Mouse (Mus musculus) liver, embryonic 14.5 days (tissue): ENCODE measurements around the gene Cdh23. TPM values are rescaled to one million over a fixed set of nuclear protein-coding genes. Genes with fewer than 3 reads are reported as not detected.

Experiments used
- ATAC-seq: fragments of 200-750 bp; cut with Nextera tagmentation; 2 replicates; pipeline ENCODE4 v1.8.0; 2017; ENCODE audit warnings: moderate number of reproducible peaks, mild to moderate bottlenecking, moderate library complexity; ENCODE audit not compliant: insufficient read depth
- DNase-seq, 3 experiments: peaks; one replicate each; pipeline ENCODE4 v3.0.0-alpha.2; 2012 to 2013; ENCODE audit warnings: low read depth in 3 of 3, low spot score in 3 of 3
- H3K27ac ChIP-seq: fragments of 300-500 bp; sonication (generic); 2 replicates; pipeline ENCODE4 v1.5.1; 2014; ENCODE audit warnings: moderate library complexity, mild to moderate bottlenecking, control low read depth, inconsistent platforms
- H3K27me3 ChIP-seq: fragments of 300-500 bp; sonication (generic); 2 replicates; pipeline ENCODE4 v1.6.1; 2014; ENCODE audit warnings: mild to moderate bottlenecking, low read length, moderate library complexity; ENCODE audit not compliant: control insufficient read depth, insufficient read depth
- H3K36me3 ChIP-seq: fragments of 300-500 bp; sonication (generic); replicated peaks from 2 replicates; pipeline ENCODE4 v1.6.1; 2014; ENCODE audit warnings: low read depth; ENCODE audit not compliant: control insufficient read depth, insufficient read depth
- H3K4me1 ChIP-seq, 2 experiments: fragments of 200-500 bp in 1 of 2; fragments of 300-500 bp in 1 of 2; sonication (generic) in 1 of 2; replicated peaks; 2 replicates each; pipeline ENCODE4 v1.6.1; 2012 to 2014; ENCODE audit warnings: antibody characterized with exemption in 1 of 2, inconsistent platforms in 1 of 2, low read length in 1 of 2; ENCODE audit not compliant: control insufficient read depth in 2 of 2, insufficient read depth in 2 of 2
- H3K4me2 ChIP-seq: fragments of 300-500 bp; sonication (generic); 2 replicates; pipeline ENCODE4 v1.6.1; 2014; ENCODE audit warnings: low read depth, mild to moderate bottlenecking, control low read depth, moderate library complexity
- H3K4me3 ChIP-seq, 2 experiments: fragments of 200-500 bp in 1 of 2; fragments of 300-500 bp in 1 of 2; sonication (generic) in 1 of 2; 2 replicates each; pipeline ENCODE4 v1.5.1; 2012 to 2014; ENCODE audit warnings: low read depth in 2 of 2, low read length in 2 of 2, mild to moderate bottlenecking in 2 of 2, control low read depth in 1 of 2, inconsistent platforms in 1 of 2, moderate library complexity in 1 of 2; ENCODE audit not compliant: insufficient read depth in 1 of 2
- H3K9ac ChIP-seq: fragments of 300-500 bp; sonication (generic); replicated peaks from 2 replicates; pipeline ENCODE4 v1.6.1; 2014; ENCODE audit warnings: mild to moderate bottlenecking, control low read depth, moderate library complexity
- H3K9me3 ChIP-seq: fragments of 300-500 bp; sonication (generic); 2 replicates; pipeline ENCODE4 v1.6.1; 2016; ENCODE audit warnings: low read length, mixed read lengths; ENCODE audit not compliant: control insufficient read depth
- CTCF ChIP-seq: IDR thresholded peaks from 2 replicates; pipeline ENCODE4 v1.5.1; 2016; ENCODE audit warnings: antibody characterized with exemption, low read depth, control low read depth
- EP300 ChIP-seq: IDR thresholded peaks from 2 replicates; pipeline ENCODE4 v1.6.1; 2016; ENCODE audit warnings: antibody characterized with exemption, low read depth
- WGBS: fragments of 180-500 bp; shearing (Covaris S2); extraction: QIAGEN DNeasy Blood & Tissue Kit; methylation state at CpG from one replicate; pipeline ENCODE4 v1.1.7; 2014; ENCODE audit not compliant: insufficient replicate concordance; 5-methylcytosine and 5-hydroxymethylcytosine counted together
- polyA plus RNA-seq, 2 experiments: library from polyadenylated mRNA; depleted of rRNA in 1 of 2; stranded (reverse) in 1 of 2; unstranded in 1 of 2; fragments of >200 nt; fragmentation: Nextera tagmentation in 1 of 2; extraction: Ambion mirVana in 1 of 2; gene quantifications; 2 replicates each; pipeline versions ENCODE4 v1.2.1 to v1.2.3; 2012 to 2014

The Cdh23 gene
- polyA plus RNA-seq, 2 experiments = 0.02 TPM; not detected in 1

DNA sequence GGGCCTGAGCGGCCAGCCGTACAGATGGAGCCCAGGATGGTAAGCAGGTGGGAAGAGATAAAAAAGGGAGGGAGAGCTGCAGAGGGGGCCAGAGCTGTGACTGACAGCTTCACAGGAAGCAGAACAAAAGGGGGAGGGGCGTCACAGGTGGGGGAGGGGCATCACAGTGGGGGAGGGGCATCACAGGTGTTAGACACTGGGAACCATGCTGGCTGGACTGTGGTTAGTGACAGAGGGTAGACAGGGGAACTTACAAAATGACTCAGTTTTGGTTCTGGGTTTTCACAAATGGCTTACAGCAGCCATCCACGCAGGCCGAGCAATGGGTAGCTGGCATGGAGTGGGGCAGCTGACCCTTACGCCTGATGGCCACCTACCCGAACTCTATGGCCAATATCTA lies 45.1 kb upstream of the Cdh23 start:
- ATAC-seq = no peak
- 58% methylated on average over 7 of the region's 7 CpGs for WGBS
- Histone ChIP-seq H3K27ac (no peak overlapping the region), H3K9me3 (no peaks in the 10 kb centered on the region), H3K27me3 (no peaks in the 10 kb centered on the region), H3K36me3 (no peaks in the 10 kb centered on the region), H3K9ac (no peak overlapping the region), H3K4me2 (no peak overlapping the region), H3K4me1 (peaks cover 0 to 2% of the 10 kb centered on the region in 2 experiments; a peak in 2 of 4 replicates), H3K4me3 (no peak overlapping the region)
- TF ChIP-seq CTCF (no peak), EP300 (no peak)
- no peak for DNase-seq

DNA sequence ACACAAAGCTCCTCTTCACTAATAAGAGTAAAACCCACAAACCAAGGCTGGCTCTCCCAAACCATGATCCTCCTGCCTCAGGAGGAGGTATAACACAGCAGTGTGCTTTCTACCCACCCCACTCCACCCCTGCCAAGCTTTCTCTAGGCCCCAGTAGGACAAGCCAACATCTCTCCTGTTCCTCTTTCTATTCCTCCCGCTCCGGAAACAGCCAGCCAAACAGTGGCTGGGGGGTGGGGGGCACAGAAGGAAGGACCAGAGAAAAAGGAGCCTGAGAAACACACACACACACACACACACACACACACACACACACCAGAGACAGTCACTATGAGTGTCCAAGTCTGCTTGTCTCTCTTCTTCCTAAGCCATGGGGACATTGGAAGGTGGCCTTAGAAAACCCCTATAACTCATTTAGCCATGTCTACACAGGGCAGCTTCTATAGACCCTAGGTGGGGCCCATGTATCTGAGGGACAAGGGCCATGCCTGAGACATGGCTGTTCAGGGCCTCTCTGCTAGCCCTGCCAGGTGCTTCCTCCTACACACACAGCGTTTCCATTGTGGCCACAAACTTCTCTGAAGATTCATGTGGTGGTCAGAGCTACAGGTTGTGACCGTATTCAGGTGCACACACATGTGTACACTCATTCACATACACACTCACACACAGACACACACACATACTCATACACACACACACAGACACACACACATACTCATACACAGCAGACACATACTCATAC lies 43.5 kb upstream of the Cdh23 start:
- Histone ChIP-seq H3K27ac (no peak overlapping the region), H3K4me3 (no peak overlapping the region), H3K36me3 (no peaks in the 10 kb centered on the region), H3K4me1 (peaks cover 0 to 2% of the 10 kb centered on the region in 2 experiments; a peak in 2 of 4 replicates), H3K27me3 (no peaks in the 10 kb centered on the region), H3K4me2 (no peak overlapping the region), H3K9me3 (no peaks in the 10 kb centered on the region), H3K9ac (no peak overlapping the region)
- ATAC-seq = no peak
- DNase-seq = no peak
- TF ChIP-seq EP300 (no peak), CTCF (no peak)
- 36% methylated on average over 4 of the region's 4 CpGs for WGBS

DNA sequence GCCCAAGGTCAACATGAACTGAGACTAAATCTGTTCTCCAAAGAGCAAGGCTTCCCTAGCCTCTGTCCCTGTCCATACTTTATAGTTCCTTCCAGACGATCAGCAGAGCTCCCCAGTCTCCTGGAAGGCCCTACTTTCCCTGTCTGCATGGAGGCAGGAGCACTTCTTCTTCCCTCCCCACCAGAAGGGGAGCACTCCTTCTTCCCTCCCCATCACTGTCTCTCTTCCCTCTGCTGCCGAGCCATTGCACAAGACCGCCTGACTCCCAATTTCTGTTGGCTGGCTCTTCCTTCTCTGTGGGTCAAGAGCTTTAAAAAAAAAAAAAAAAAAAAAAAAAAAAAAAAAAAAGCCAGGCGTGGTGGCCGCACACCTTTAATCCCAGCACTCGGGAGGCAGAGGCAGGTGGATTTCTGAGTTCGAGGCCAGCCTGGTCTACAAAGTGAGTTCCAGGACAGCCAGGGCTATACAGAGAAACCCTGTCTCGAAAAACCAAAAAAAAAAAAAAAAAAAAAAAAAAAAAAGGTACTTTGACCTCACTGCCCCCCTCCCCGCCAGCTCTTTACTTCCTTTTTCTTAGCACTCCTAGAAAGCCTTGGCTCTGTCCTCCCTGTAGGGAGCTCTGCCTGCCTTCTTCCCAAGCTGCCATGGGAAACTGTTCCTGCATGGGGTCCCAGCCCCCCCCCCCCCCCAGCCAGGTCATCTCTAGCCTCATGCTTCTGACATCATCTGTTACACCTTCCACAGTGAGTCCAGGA lies 41.8 kb upstream of the Cdh23 start:
- WGBS = 31% methylated on average over 8 of the region's 9 CpGs
- DNase-seq (no peak), ATAC-seq (no peak)
- no peaks in the 10 kb centered on the region for H3K36me3 ChIP-seq
- no peaks in the 10 kb centered on the region for H3K27me3 ChIP-seq
- H3K27ac ChIP-seq = no peak overlapping the region
- H3K4me1 ChIP-seq = peaks cover 0 to 8% of the 10 kb centered on the region in 2 experiments; a peak in 2 of 4 replicates
- no peak overlapping the region for H3K9ac ChIP-seq
- no peaks in the 10 kb centered on the region for H3K9me3 ChIP-seq
- H3K4me2 ChIP-seq = no peak overlapping the region
- no peak overlapping the region for H3K4me3 ChIP-seq
- no peak for TF ChIP-seq CTCF
- TF ChIP-seq EP300 = no peak

DNA sequence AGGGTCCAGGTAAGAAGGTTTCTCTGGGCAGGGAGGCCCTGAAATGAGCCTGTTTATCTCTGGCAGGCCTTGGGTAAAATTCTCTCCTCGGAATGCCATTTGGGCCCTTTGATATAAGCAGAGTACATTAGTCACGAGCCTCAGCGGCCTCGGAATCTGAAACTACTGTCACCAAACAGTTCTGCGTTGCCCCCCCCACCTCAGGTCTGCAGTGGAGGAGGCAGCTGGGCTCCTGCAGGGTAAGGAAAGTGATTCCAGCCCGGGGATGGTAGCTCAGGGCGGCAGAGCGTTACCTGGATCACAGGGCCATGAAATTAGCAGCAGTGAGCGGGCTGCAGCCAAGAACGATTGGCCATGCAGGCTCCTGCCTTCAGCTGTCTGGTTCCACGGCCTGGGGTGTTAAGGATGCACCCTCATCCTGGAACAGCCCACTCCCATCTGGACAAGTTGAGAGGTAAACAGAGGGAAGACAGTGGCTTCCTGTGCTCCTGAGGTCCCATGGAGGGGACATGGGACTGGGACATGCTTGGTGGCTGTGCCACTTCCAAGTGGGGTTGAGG lies 41.0 kb upstream of the Cdh23 start:
- H3K27ac ChIP-seq = no peak overlapping the region
- H3K4me2 ChIP-seq = no peak overlapping the region
- no peaks in the 10 kb centered on the region for H3K9me3 ChIP-seq
- no peak for ATAC-seq
- no peak overlapping the region for H3K4me3 ChIP-seq
- no peaks in the 10 kb centered on the region for H3K27me3 ChIP-seq
- TF ChIP-seq EP300 = no peak
- no peak for TF ChIP-seq CTCF
- H3K36me3 ChIP-seq = no peaks in the 10 kb centered on the region
- 70% methylated on average over 11 of the region's 11 CpGs for WGBS
- no peak for DNase-seq
- H3K9ac ChIP-seq = no peak overlapping the region
- peaks cover 0 to 8% of the 10 kb centered on the region in 2 experiments; a peak in 2 of 4 replicates for H3K4me1 ChIP-seq

DNA sequence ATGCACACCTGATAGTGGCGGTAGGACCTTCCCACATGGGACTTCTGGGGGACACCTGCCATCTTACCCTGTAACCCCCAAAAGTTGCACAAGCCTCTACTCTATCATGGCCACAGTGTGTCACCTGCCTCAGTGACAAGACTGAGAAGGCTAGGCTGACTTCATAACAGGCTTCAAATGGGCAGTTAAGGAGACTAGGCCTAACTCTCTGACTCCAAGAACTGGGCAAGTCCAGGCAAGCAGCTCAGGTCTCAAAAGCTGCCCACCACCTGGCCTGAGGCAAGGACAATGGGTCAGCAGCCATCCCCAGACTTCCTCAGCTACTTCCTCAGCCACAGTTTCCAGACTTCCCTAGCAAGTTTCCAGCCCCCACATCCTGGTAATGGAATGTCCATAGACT lies 39.4 kb upstream of the Cdh23 start:
- ATAC-seq = no peak
- Histone ChIP-seq H3K4me2 (no peak overlapping the region), H3K9ac (no peak overlapping the region), H3K4me1 (peaks cover 0 to 8% of the 10 kb centered on the region in 2 experiments; a peak in 2 of 4 replicates), H3K27me3 (no peaks in the 10 kb centered on the region), H3K36me3 (no peaks in the 10 kb centered on the region), H3K4me3 (no peak overlapping the region), H3K27ac (no peak overlapping the region), H3K9me3 (no peaks in the 10 kb centered on the region)
- DNase-seq = no peak
- 53% methylated on average over 1 of the region's 1 CpGs for WGBS
- no peak for TF ChIP-seq CTCF
- no peak for TF ChIP-seq EP300
